Mouse (Mus musculus): Measurements from ENCODE around the gene Gm49340.
"Not testable (repeated sequence)": the region's sequence is repeated elsewhere in the genome, so short reads cannot be mapped to it uniquely, and the experiment has no call there.

Gm49340 gene

DNA sequence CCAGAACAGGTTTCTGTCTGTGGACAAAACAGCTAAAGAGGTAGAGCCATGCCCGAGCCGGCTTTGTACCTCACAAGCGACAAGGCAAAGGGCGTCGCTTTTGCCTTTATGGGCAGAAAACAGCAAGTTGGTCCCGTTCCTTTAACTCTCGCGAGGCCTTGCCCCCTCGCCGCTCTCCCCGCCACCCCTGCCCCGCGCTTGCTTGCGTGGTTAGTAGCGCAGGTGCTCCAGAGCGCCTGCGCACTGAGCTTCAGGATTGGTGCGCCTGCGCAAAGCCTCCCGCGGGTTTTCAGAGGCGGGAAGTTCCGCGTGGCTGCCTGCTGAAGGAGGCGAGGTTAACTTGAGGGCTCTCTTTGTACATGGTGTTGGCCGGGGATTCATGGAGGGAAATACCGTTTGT, at the start of gene Gm49340, which contains the start of the genes Aspa and Spata22:
TSS of gene Gm49340 (plus strand) at position 300 of the 400 bp plus-strand sequence.
TSS of gene Aspa (minus strand) at position 155 of the 400 bp plus-strand sequence.
TSS of gene Spata22 (plus strand) at position 300 of the 400 bp plus-strand sequence.
- no peak for DNase-seq

- DNase-seq = no peak
Measured at GRCm38 (mm10) chr11:73280710-73281109, 48.8 kb upstream of the Gm49340 start.

GRCm38 (mm10) chr11:73281528-73282027, 48.0 kb upstream of the Gm49340 start:
- peak; percentile 83 for DNase-seq

GRCm38 (mm10) chr11:73283369-73283768, 46.2 kb upstream of the Gm49340 start:
- DNase-seq = peak; percentile 57

GRCm38 (mm10) chr11:73283926-73284325, 45.6 kb upstream of the Gm49340 start:
- no peak for DNase-seq

DNA sequence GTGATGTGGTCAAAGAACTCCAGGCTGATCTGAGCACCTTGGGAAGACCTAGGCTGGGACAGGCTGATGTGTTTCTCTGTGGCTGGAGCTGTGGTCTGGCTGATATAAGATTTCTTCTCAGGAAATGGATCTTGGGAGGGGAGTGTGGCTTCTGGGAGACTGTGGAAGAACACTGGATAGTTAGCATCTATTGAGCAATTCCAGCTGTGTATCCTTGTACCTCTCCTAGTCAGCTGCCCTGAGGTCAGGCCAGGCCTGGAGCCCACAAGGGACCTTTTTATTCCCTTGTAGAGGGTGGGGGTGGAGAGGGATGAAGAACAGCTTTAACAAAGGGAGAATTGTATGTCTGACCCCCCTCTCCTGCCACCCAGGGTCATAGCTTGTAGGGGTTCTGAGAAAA, 45.2 kb upstream of the Gm49340 start:
- peak; percentile 72 for DNase-seq

DNA sequence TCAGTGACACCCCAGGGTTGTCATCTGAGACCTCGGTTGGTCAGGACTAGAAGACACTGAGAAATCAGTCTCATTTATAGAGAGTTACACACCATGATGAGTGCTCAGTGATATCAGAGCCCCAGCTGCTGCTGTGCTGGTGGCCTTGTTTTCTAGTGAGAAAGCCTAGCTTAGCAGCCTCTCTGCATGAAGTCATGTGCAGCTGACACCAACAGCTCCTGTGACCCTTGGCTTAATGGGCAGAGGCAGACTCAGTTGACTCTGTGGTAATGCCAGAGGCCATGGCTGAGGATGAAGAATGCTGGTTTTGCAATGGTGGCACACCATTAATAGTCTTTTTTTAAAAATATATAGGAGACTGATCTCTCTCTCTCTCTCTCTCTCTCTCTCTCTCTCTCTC, 39.9 kb upstream of the Gm49340 start:
- peak; percentile 45 for DNase-seq

GRCm38 (mm10) chr11:73303123-73303522, 26.4 kb upstream of the Gm49340 start:
- DNase-seq = no peak

- no peak for DNase-seq
Measured at GRCm38 (mm10) chr11:73315961-73316360, 13.6 kb upstream of the Gm49340 start.

GRCm38 (mm10) chr11:73318581-73318980, 11.0 kb upstream of the Gm49340 start:
- not testable (repeated sequence) for DNase-seq

- DNase-seq = not testable (repeated sequence)
Measured at GRCm38 (mm10) chr11:73321064-73321463, 8.5 kb upstream of the Gm49340 start.

- no peak for DNase-seq
Measured at GRCm38 (mm10) chr11:73323906-73324830, 5.4 kb upstream of the Gm49340 start.

GRCm38 (mm10) chr11:73326485-73326886, 3.1 kb upstream of the Gm49340 start:
- DNase-seq = no peak

- no peak for DNase-seq
Measured at GRCm38 (mm10) chr11:73327361-73327760, 2.2 kb upstream of the Gm49340 start.

- no peak for DNase-seq
Measured at GRCm38 (mm10) chr11:73333357-73333756, 3.8 kb downstream of the Gm49340 start.

DNA sequence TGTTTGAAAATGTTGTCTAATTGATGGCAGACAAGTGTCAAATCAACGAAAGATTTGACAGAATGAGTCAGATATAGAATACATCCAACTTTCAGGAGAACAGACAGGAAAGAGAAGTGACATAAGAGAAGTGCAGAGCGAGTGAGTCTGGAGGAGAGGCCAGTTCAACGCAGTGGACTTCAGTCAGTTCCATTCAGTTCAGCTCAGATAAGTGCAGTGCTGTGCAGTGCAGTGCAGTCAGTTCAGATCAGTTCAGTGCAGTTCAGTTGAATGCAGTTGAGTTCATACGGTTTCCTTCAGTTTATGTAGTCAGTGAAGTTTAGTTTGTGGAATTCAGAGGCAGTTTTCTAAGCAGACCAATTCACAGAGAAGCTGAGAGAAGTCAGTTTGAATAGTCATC, 7.4 kb downstream of the Gm49340 start:
- no peak for DNase-seq

DNA sequence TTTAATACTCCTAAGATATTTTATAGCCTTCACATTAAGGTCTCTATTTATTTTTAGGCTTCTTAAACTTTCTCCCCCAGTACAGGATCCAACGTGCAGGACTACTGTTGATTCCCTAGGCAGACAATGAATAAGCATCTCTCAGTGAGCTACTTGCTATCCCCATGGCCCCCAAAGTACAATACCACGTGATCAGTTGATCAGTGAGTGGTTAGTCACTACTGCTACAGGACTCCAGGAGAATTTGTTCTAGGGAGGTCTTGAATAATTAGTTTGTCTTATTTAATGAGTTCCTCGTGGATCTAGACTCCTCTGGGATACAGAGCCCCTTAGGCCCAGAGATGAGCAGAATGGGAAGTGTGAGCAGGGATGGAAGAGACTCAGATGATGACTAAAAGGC, 20.9 kb downstream of the Gm49340 start, which contains the start of gene Olfr20:
TSS of gene Olfr20 (plus strand) at position 301 of the 400 bp plus-strand sequence.
- no peak for DNase-seq

DNA sequence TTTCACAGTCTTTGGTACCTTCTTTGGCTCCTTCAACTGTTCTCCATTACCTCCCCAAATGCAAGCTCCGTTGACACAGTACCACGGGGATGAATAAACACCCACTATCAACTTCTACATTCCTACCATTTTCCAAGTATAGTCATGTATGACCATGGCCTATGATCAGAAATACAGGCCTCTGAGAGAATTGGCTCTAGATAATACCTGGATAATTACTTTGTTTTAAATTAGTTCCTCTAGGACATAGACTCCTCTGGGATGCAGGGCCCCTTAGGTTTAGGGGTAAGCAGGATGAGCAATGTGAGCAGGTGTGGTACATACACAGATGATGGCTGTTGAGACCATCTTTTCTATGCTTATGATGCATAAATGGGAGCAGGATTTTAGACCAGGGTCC, 41.4 kb downstream of the Gm49340 start, which contains the start of gene Olfr376:
TSS of gene Olfr376 (plus strand) at position 301 of the 400 bp plus-strand sequence.
- DNase-seq = no peak

DNA sequence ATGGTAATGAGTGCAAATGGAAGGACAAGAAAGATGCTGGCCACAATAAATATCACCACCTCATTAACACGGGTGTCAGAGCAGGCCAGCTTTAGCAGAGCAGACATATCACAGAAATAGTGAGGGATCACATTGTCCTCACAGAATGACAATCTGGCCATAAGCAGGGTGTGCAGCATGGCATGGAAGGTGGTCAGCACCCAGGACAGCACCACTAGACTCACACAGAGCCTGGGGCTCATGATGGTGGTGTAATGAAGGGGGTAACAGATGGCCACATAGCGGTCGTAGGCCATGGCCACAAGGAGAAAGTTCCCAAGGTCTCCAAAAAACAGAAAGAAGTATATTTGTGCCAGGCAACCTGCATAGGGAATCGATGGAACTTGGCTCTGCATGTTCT, 65.8 kb downstream of the Gm49340 start:
- no peak for DNase-seq

- DNase-seq = no peak
Measured at GRCm38 (mm10) chr11:73399514-73399913, 70.0 kb downstream of the Gm49340 start, which contains the start of gene Olfr1. Gene Olfr1 (minus strand): TSS chr11:73399614.
